Mouse (Mus musculus) liver, adult 2 months (tissue): Measurements from ENCODE around the gene Gm11492. TPM values are rescaled to one million over a fixed set of nuclear protein-coding genes. Genes with fewer than 3 reads are reported as not detected.

Experiments used
- DNase-seq: peaks from one replicate; pipeline ENCODE4 v3.0.0-alpha.2; 2011; ENCODE audit warnings: low read depth, low spot score; ENCODE audit errors: extremely low read depth
- H3K27ac ChIP-seq: fragments of 200-500 bp; replicated peaks from 2 replicates; pipeline ENCODE4 v1.5.1; 2012; ENCODE audit warnings: low read depth, mild to moderate bottlenecking, control low read depth, inconsistent platforms, low read length; ENCODE audit not compliant: insufficient read depth
- H3K27me3 ChIP-seq: fragments of 200-500 bp; 2 replicates; pipeline ENCODE4 v1.6.1; 2012; ENCODE audit warnings: mild to moderate bottlenecking, moderate library complexity, low read length, inconsistent platforms; ENCODE audit not compliant: control insufficient read depth, insufficient read depth
- H3K36me3 ChIP-seq: fragments of 200-500 bp; 2 replicates; pipeline ENCODE4 v1.6.1; 2012; ENCODE audit warnings: low read length, inconsistent platforms; ENCODE audit not compliant: control insufficient read depth, insufficient read depth
- H3K4me1 ChIP-seq: fragments of 200-500 bp; 2 replicates; pipeline ENCODE4 v1.6.1; 2011; ENCODE audit warnings: low read length; ENCODE audit not compliant: control insufficient read depth, insufficient read depth
- H3K4me3 ChIP-seq: fragments of 200-500 bp; 2 replicates; pipeline ENCODE4 v1.5.1; 2011; ENCODE audit warnings: low read depth, mild to moderate bottlenecking, control low read depth, low read length, moderate library complexity; ENCODE audit not compliant: insufficient read depth
- H3K79me2 ChIP-seq: fragments of 200-500 bp; 2 replicates; pipeline ENCODE4 v1.6.1; 2012; ENCODE audit warnings: inconsistent platforms, mild to moderate bottlenecking, low read length, moderate library complexity; ENCODE audit not compliant: control insufficient read depth, insufficient read depth
- H3K9ac ChIP-seq: fragments of 200-500 bp; 2 replicates; pipeline ENCODE4 v1.6.1; 2012; ENCODE audit warnings: low read depth, mild to moderate bottlenecking, control low read depth, inconsistent platforms, low read length
- CTCF ChIP-seq: fragments of 200-500 bp; IDR thresholded peaks from 2 replicates; pipeline ENCODE4 v1.5.1; 2011; ENCODE audit warnings: low read depth, low read length, control low read depth
- POLR2A ChIP-seq: fragments of 200-500 bp; IDR thresholded peaks from 2 replicates; pipeline ENCODE4 v1.6.1; 2011; ENCODE audit warnings: low read length, control low read depth; ENCODE audit not compliant: insufficient read depth; ENCODE audit errors: extremely low read depth
- WGBS: fragments of 180-500 bp; shearing (Covaris S2); methylation state at CpG from one replicate; pipeline ENCODE4 v1.1.7; 2018; 5-methylcytosine and 5-hydroxymethylcytosine counted together
- polyA plus RNA-seq: library from polyadenylated mRNA; depleted of rRNA; stranded (reverse); fragments of >200 nt; gene quantifications from 2 replicates; pipeline ENCODE4 v1.2.3, GENCODE M21; 2012
- total RNA-seq: library from RNA; depleted of rRNA; stranded (reverse); fragments of >200 nt; gene quantifications from 2 replicates; pipeline ENCODE4 v1.2.3, GENCODE M21; 2014

The Gm11492 gene
- total and polyA plus RNA-seq, 2 experiments: 0.04 TPM; not detected in 1

DNA sequence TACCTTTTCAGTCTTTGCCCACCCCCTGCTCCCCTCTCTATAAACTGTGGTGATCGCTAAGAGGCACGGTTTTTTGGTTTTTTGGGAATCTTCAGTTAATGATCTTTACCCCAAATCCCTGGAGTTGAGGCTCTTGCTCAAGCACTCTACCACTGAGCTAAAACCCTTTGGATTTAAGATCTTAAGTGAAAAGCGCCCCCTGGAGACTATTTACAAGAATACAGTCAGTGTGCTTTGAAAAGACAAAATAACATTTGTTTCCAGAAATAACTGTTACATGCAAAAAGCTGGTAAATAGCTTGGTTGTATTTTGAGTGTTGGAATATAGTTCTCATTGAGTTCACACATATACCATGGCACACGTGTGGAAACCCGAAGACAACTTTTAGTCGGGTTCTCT lies 34.8 kb upstream of the Gm11492 start:
- TF ChIP-seq CTCF (peak; percentile 20; the same call in 1 of the 2 replicates), POLR2A (no peak)
- no peaks in the 10 kb centered on the region for H3K36me3 ChIP-seq
- H3K27ac ChIP-seq: no peak overlapping the region
- H3K79me2 ChIP-seq: no peaks in the 10 kb centered on the region
- 61% methylated on average over 6 of the region's 6 CpGs for WGBS
- H3K4me3 ChIP-seq: no peak overlapping the region
- H3K9ac ChIP-seq: no peak overlapping the region
- no peaks in the 10 kb centered on the region for H3K27me3 ChIP-seq
- H3K4me1 ChIP-seq: no peaks in the 10 kb centered on the region
- peak; percentile 19 for DNase-seq

- Histone ChIP-seq H3K4me3 (no peak overlapping the region), H3K27ac (no peak overlapping the region), H3K27me3 (no peaks in the 10 kb centered on the region), H3K36me3 (no peaks in the 10 kb centered on the region), H3K9ac (no peak overlapping the region), H3K79me2 (no peaks in the 10 kb centered on the region), H3K4me1 (no peaks in the 10 kb centered on the region)
- TF ChIP-seq CTCF (no peak), POLR2A (no peak)
- WGBS: 61% methylated on average over 8 of the region's 8 CpGs
- no peak for DNase-seq
These were observed 24.2 kb upstream of the Gm11492 start for GRCm38 (mm10) chr11:87542285-87542684.

DNA sequence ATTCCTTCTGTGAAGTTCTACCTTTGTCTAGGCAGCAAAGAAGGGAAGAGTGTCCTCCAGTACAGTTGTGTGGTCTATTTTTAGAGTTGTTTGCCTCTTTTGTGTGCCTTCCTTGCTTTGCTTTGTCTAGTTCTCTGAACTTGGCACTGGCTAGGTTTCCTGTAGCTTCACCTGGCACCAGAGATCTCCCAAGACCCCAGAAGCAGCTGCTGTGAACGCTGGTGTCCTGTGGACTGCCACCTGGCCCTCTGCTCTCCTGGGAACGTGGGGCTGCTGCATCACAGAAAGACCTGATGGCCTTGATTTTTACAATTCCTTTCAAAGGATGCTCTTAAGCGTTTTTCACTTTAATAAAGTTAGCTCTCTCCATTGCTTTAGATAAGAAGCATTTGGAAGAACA lies 23.5 kb upstream of the Gm11492 start:
- 57% methylated on average over 3 of the region's 3 CpGs for WGBS

GRCm38 (mm10) chr11:87553342-87553741 lies 13.1 kb upstream of the Gm11492 start:
- WGBS: 94% methylated on average over 4 of the region's 4 CpGs
- Histone ChIP-seq H3K36me3 (no peaks in the 10 kb centered on the region), H3K4me3 (no peak overlapping the region), H3K79me2 (no peaks in the 10 kb centered on the region), H3K27ac (no peak overlapping the region), H3K4me1 (no peaks in the 10 kb centered on the region), H3K9ac (no peak overlapping the region), H3K27me3 (no peaks in the 10 kb centered on the region)
- no peak for TF ChIP-seq CTCF
- no peak for TF ChIP-seq POLR2A
- DNase-seq: no peak

More for the DNA sequence above, 23.5 kb upstream of the Gm11492 start:
- H3K4me3 ChIP-seq: no peak overlapping the region
- no peak for DNase-seq
- no peak overlapping the region for H3K27ac ChIP-seq
- no peaks in the 10 kb centered on the region for H3K4me1 ChIP-seq
- H3K36me3 ChIP-seq: no peaks in the 10 kb centered on the region
- TF ChIP-seq POLR2A: no peak
- no peak for TF ChIP-seq CTCF
- H3K79me2 ChIP-seq: no peaks in the 10 kb centered on the region
- H3K9ac ChIP-seq: no peak overlapping the region
- H3K27me3 ChIP-seq: no peaks in the 10 kb centered on the region

GRCm38 (mm10) chr11:87554386-87554785 lies 12.1 kb upstream of the Gm11492 start:
- Histone ChIP-seq H3K9ac (no peak overlapping the region), H3K36me3 (no peaks in the 10 kb centered on the region), H3K79me2 (no peaks in the 10 kb centered on the region), H3K4me1 (no peaks in the 10 kb centered on the region), H3K4me3 (no peak overlapping the region), H3K27me3 (no peaks in the 10 kb centered on the region), H3K27ac (no peak overlapping the region)
- 49% methylated on average over 5 of the region's 5 CpGs for WGBS
- no peak for DNase-seq
- no peak for TF ChIP-seq CTCF
- TF ChIP-seq POLR2A: no peak

- H3K4me3 ChIP-seq: no peak overlapping the region
- H3K27me3 ChIP-seq: no peaks in the 10 kb centered on the region
- no peak for DNase-seq
- no peaks in the 10 kb centered on the region for H3K4me1 ChIP-seq
- no peaks in the 10 kb centered on the region for H3K79me2 ChIP-seq
- WGBS: 58% methylated on average over 2 of the region's 2 CpGs
- H3K36me3 ChIP-seq: no peaks in the 10 kb centered on the region
- no peak overlapping the region for H3K27ac ChIP-seq
- TF ChIP-seq CTCF: no peak
- no peak for TF ChIP-seq POLR2A
- no peak overlapping the region for H3K9ac ChIP-seq
These were observed 11.2 kb upstream of the Gm11492 start for GRCm38 (mm10) chr11:87555106-87555703.
